Mouse (Mus musculus) CH12.LX (cell line): ENCODE results near the gene Senp8.

Experiments used
- CHD1 ChIP-seq: IDR thresholded peaks from 2 replicates; pipeline ENCODE4 v1.6.1; 2012; ENCODE audit warnings: low read depth, low read length, improper control_type of control experiment, inconsistent platforms
- CTCF ChIP-seq, 2 experiments: IDR thresholded peaks in 1 of 2; conservative IDR thresholded peaks in 1 of 2; 2 replicates each; pipeline ENCODE4 v1.5.1; 2011 to 2012; ENCODE audit warnings: low read depth in 2 of 2, low read length in 2 of 2, improper control_type of control experiment in 1 of 2, inconsistent platforms in 1 of 2, mild to moderate bottlenecking in 1 of 2, moderate library complexity in 1 of 2
- ELF1 ChIP-seq: IDR thresholded peaks from 2 replicates; pipeline ENCODE4 v1.6.1; 2014; ENCODE audit warnings: low read depth, mild to moderate bottlenecking, inconsistent platforms, low read length, improper control_type of control experiment
- EP300 ChIP-seq: IDR thresholded peaks from 2 replicates; pipeline ENCODE4 v1.6.1; 2011; ENCODE audit warnings: low read length, improper control_type of control experiment
- ETS1 ChIP-seq: conservative IDR thresholded peaks from 2 replicates; pipeline ENCODE4 v1.6.1; 2012; ENCODE audit warnings: low read depth, mild to moderate bottlenecking, inconsistent platforms, low read length, improper control_type of control experiment, moderate library complexity
- GABPA ChIP-seq: IDR thresholded peaks from 2 replicates; pipeline ENCODE4 v1.6.1; 2012; ENCODE audit warnings: low read depth, low read length, improper control_type of control experiment, inconsistent platforms; ENCODE audit not compliant: insufficient replicate concordance
- NELFE ChIP-seq: IDR thresholded peaks from 2 replicates; pipeline ENCODE4 v1.6.1; 2011; ENCODE audit warnings: low read depth, low read length, improper control_type of control experiment
- NRF1 ChIP-seq: IDR thresholded peaks from 2 replicates; pipeline ENCODE4 v1.6.1; 2014; ENCODE audit warnings: low read depth, mild to moderate bottlenecking, inconsistent platforms, low read length, improper control_type of control experiment, moderate library complexity
- POLR2A ChIP-seq: IDR thresholded peaks from 2 replicates; pipeline ENCODE4 v1.6.1; 2011; ENCODE audit warnings: low read depth, mild to moderate bottlenecking, improper control_type of control experiment, low read length
- POLR2AphosphoS2 ChIP-seq: IDR thresholded peaks from 2 replicates; pipeline ENCODE4 v1.6.1; 2011; ENCODE audit warnings: low read depth, low read length, improper control_type of control experiment
- ZMIZ1 ChIP-seq: IDR thresholded peaks from 2 replicates; pipeline ENCODE4 v1.6.1; 2012; ENCODE audit warnings: low read depth, mild to moderate bottlenecking, inconsistent platforms, low read length, improper control_type of control experiment
- ZNF384 ChIP-seq: IDR thresholded peaks from 2 replicates; pipeline ENCODE4 v1.6.1; 2012; ENCODE audit warnings: low read depth, low read length, improper control_type of control experiment, inconsistent platforms

GRCm38 (mm10) chr9:59723791-59724442 is 26.6 kb downstream of the Senp8 start:
- TF ChIP-seq POLR2A = no peak
- TF ChIP-seq CHD1 = no peak
- no peak for TF ChIP-seq CTCF (conservative IDR thresholded peaks at IDR 0.05 in 1 of 2, IDR thresholded peaks at IDR 0.05 in 1 of 2; ENCODE audit: low read depth in 2 of 2, low read length in 2 of 2)
- no peak for TF ChIP-seq GABPA
- TF ChIP-seq NRF1 = no peak
- no peak for TF ChIP-seq NELFE
- TF ChIP-seq ZMIZ1 = no peak
- TF ChIP-seq ELF1 = no peak
- TF ChIP-seq ZNF384 = no peak
- no peak for TF ChIP-seq POLR2AphosphoS2
- no peak for TF ChIP-seq ETS1
- TF ChIP-seq EP300 = no peak
